Mouse (Mus musculus) testis, adult 2 months (tissue): ENCODE data around the gene Mad1l1.

ENCODE experiments used
- CTCF ChIP-seq: fragments of 200-500 bp; IDR thresholded peaks from 2 replicates; pipeline ENCODE4 v1.5.1; 2012; ENCODE audit warnings: low read depth, mild to moderate bottlenecking, inconsistent platforms, low read length, moderate library complexity; ENCODE audit not compliant: control insufficient read depth, insufficient read depth, insufficient replicate concordance
- POLR2A ChIP-seq: fragments of 200-500 bp; IDR thresholded peaks from 2 replicates; pipeline ENCODE4 v1.6.1; 2012; ENCODE audit warnings: low read depth, mild to moderate bottlenecking, inconsistent platforms, low read length, moderate library complexity; ENCODE audit not compliant: control insufficient read depth

DNA sequence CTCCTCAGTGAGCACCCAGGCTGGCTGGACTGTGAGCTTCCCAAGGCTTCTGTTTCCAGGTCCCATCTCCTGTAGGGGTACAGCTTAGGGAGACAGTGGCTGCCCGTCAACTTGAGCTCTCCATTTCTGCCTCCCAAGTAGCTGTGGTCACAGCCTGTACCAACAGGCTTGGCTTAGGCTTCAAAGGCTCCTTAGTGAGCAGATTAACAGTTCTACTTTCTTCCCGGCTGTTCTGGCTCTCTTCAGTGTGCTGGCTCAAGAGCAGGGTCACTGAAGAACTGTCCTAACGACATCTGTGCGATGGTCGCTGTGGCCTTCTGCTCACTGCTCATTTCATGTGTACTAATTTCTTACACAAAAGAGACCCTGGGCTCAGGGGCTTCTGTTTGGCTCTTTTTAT is 237.4 kb downstream of the Mad1l1 start:
- TF ChIP-seq CTCF (no peak), POLR2A (no peak)
